Mouse (Mus musculus) heart, embryonic 12.5 days (tissue): Measurements from ENCODE around the gene Pdpn. TPM values are rescaled to one million over a fixed set of nuclear protein-coding genes. Genes with fewer than 3 reads are reported as not detected.

Experiments used
- ATAC-seq: fragments of 200-750 bp; cut with Nextera tagmentation; 2 replicates; pipeline ENCODE4 v1.8.0; 2017; ENCODE audit warnings: moderate TSS enrichment, moderate library complexity; ENCODE audit not compliant: insufficient number of reproducible peaks, low FRiP score
- H3K27ac ChIP-seq: fragments of 300-500 bp; sonication (generic); 2 replicates; pipeline ENCODE4 v1.5.1; 2016; ENCODE audit warnings: mild to moderate bottlenecking, moderate library complexity; ENCODE audit not compliant: poor library complexity, severe bottlenecking
- H3K27me3 ChIP-seq: fragments of 300-500 bp; sonication (generic); replicated peaks from 2 replicates; pipeline ENCODE4 v1.6.1; 2016; ENCODE audit warnings: mild to moderate bottlenecking, moderate library complexity
- H3K36me3 ChIP-seq: fragments of 300-500 bp; sonication (generic); 2 replicates; pipeline ENCODE4 v1.6.1; 2016; ENCODE audit warnings: mild to moderate bottlenecking, moderate library complexity
- H3K4me1 ChIP-seq: fragments of 300-500 bp; sonication (generic); replicated peaks from 2 replicates; pipeline ENCODE4 v1.6.1; 2016; ENCODE audit warnings: mild to moderate bottlenecking
- H3K4me2 ChIP-seq: fragments of 300-500 bp; sonication (generic); 2 replicates; pipeline ENCODE4 v1.6.1; 2016; ENCODE audit warnings: mild to moderate bottlenecking, moderate library complexity
- H3K4me3 ChIP-seq: fragments of 300-500 bp; sonication (generic); 2 replicates; pipeline ENCODE4 v1.5.1; 2016; ENCODE audit warnings: mild to moderate bottlenecking
- H3K9ac ChIP-seq: fragments of 300-500 bp; sonication (generic); 2 replicates; pipeline ENCODE4 v1.6.1; 2016; ENCODE audit warnings: mild to moderate bottlenecking, moderate library complexity
- H3K9me3 ChIP-seq: fragments of 300-500 bp; sonication (generic); replicated peaks from 2 replicates; pipeline ENCODE4 v1.6.1; 2016; ENCODE audit warnings: mild to moderate bottlenecking, moderate library complexity
- WGBS: fragments of 180-500 bp; shearing (Covaris S2); methylation state at CpG from one replicate; pipeline ENCODE4 v1.1.7; 2016; 5-methylcytosine and 5-hydroxymethylcytosine counted together
- polyA plus RNA-seq: library from polyadenylated mRNA; unstranded; fragments of >200 nt; fragmentation: Nextera tagmentation; extraction: Ambion mirVana; gene quantifications from 2 replicates; pipeline ENCODE4 v1.2.1, GENCODE M21; 2016

Pdpn gene
- polyA plus RNA-seq, 1 experiment from 2014 or later: 28.4 TPM

DNA sequence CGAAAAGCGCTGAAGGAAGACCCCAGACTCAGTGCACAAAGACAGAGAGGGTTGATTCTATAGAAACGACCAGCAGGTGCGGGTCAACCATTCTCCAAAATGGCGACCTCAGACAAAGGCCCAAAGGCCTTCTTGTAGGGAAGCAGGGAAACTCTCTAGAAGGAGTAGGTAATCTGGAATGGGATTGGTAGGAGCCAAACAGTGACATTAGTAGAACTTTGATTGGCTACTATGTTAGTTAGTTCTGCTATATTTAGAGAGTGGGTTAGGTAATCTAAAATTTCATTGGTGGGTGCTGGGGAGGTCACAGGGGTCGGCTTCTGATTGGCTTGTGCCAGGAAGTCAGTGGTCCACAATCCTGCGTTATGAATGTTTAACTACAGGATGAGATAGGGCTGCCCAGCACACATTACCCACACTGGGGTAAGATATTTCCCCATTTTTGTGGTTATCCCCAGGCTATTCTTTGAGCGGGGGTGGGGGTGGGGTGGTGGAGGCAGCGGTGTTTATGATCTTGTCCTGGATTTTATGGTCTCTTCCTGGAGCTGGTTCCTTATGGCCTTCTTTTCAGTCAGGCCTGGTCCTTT is 59.7 kb downstream of the Pdpn start:
- Histone ChIP-seq H3K9me3 (no peaks in the 10 kb centered on the region), H3K36me3 (no peaks in the 10 kb centered on the region), H3K4me1 (peaks cover 5% of the 10 kb centered on the region; the same call in 1 of the 2 replicates), H3K27ac (no peak overlapping the region), H3K4me2 (no peak overlapping the region), H3K9ac (no peak overlapping the region), H3K4me3 (no peak overlapping the region), H3K27me3 (no peaks in the 10 kb centered on the region)
- no peak for ATAC-seq
- 82% methylated on average over 9 of the region's 9 CpGs for WGBS

DNA sequence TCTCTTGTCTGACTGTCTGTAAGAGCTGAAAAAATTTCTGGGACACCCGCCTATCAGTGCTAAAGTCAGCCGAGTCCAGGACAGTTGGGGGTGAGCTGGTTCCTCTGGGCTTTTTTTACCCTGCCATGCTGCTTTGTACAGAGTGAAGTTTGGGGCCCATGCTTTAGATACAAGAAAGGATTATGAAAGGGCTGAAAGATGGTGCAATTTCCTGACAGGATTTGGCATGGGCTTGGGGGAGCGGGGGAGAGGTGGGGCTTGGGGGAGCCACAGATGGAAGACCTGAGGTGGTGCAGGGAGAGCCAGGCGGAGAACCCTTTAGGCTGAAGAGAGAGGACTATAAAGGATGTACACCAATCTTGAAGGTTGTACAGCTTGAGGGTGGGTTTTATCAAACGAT is 60.2 kb downstream of the Pdpn start:
- no peaks in the 10 kb centered on the region for H3K36me3 ChIP-seq
- H3K9me3 ChIP-seq: peaks cover 4% of the 10 kb centered on the region; the same call in 1 of the 2 replicates
- H3K27me3 ChIP-seq: no peaks in the 10 kb centered on the region
- no peak overlapping the region for H3K4me2 ChIP-seq
- H3K27ac ChIP-seq: no peak overlapping the region
- peaks cover 5% of the 10 kb centered on the region; the same call in 1 of the 2 replicates for H3K4me1 ChIP-seq
- H3K9ac ChIP-seq: no peak overlapping the region
- whole genome bisulfite sequencing: 86% methylated on average over 5 of the region's 5 CpGs
- H3K4me3 ChIP-seq: no peak overlapping the region
- ATAC-seq: no peak

DNA sequence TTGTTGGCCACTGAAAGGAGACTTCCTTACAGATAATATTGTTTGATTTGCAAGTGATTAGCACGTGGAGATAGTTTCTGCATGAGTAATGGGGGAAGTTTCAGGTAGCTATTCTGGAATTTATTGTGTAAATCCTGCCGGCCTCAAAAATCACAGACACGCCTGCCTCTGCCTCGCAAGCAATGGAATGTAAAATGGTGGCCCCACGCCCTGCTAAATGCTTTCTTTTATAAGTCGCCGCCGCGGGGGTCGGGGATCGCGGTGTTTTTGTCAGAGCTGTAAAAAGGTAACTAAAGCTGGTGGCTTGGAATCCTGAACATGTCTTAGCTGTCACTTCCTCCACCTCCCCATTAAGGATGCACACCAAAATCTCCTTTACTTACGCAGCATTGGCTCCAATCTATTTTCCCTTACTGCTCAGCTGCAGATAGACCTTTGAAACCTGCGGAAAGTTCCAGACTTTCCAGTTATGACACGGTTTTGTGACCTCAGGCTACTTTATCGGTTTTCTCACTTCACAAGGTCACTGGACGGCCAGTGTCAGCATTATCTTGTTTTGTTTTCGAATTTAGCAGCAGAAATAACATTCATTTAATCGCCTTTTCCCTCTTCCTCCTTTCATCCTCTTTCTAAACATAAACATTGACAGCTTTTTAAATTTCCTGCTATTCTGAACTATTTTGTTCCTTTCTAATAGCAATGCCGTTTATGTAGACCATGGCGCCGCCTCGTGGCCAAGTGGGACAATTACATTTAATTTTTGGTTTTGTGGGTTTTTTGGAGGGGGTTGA is 60.9 kb downstream of the Pdpn start:
- H3K4me2 ChIP-seq: peak overlapping the region; percentile 57
- no peaks in the 10 kb centered on the region for H3K27me3 ChIP-seq
- peak overlapping the region; percentile 13; the same call in 1 of the 2 replicates for H3K4me3 ChIP-seq
- H3K4me1 ChIP-seq: peaks cover 5% of the 10 kb centered on the region; the same call in 1 of the 2 replicates
- WGBS: 16% methylated on average over 23 of the region's 23 CpGs
- no peak overlapping the region for H3K9ac ChIP-seq
- no peaks in the 10 kb centered on the region for H3K36me3 ChIP-seq
- H3K27ac ChIP-seq: no peak overlapping the region
- no peak for ATAC-seq
- peaks cover 7% of the 10 kb centered on the region; the same call in 1 of the 2 replicates for H3K9me3 ChIP-seq

DNA sequence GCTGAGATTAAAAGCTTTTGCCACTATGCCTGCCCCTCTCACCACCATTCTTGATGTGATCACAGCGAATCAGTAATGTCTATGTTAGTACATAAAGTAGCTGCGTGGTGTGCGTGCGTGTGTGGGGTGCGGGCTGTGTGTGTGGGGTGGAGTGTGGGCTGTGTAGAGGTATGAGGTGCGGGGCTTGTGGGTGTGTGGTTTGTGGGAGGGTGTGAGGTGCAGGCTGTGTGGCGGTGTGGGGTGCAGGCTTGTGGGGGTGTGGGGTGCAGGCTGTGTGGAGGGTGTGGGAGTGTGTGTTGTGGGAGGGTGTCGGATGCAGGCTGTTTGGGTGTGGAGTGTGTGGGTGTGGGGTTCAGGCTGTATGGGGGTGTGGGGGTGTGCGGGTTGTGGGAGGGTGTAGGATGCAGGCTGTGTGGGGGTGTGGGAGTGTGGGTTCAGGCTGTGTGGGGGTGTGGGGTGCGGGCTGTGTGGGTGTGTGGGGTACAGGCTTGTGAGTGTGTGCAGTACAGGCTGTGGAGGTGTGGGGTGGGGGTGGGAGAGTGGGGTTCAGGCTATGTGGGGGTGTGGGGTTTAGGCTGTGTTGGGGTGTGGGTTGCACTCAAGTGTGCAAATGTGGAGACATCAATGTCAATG is 67.5 kb downstream of the Pdpn start:
- H3K27ac ChIP-seq: no peak overlapping the region
- no peaks in the 10 kb centered on the region for H3K27me3 ChIP-seq
- 82% methylated on average over 10 of the region's 10 CpGs for WGBS
- no peak overlapping the region for H3K4me3 ChIP-seq
- H3K9me3 ChIP-seq: peaks cover 7% of the 10 kb centered on the region; the same call in 1 of the 2 replicates
- peaks cover 8% of the 10 kb centered on the region for H3K4me1 ChIP-seq
- ATAC-seq: 0 out of 2 replicates have a peak, but pooled peaks have one; percentile 39
- H3K9ac ChIP-seq: no peak overlapping the region
- H3K4me2 ChIP-seq: no peak overlapping the region
- no peaks in the 10 kb centered on the region for H3K36me3 ChIP-seq

DNA sequence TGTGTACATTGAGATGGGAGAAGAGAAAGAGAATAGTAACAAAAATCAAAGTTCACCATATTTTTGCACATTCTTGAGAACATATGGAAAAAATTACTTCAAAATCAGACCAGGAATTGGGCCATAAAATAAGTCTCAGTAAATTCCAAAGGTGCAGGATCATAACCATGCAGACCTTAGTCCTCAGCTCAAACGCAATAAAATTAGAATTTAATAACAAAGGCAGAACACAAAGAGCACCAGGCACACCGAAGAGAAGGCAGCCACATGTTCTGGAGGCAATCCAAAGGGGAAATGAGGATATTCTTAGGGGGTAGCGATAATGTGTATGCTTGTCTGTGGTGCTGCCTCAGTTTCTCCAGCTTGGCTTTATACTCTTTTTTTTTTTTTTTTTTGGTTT is 68.3 kb downstream of the Pdpn start:
- no peak for ATAC-seq
- WGBS: 73% methylated on average over 3 of the region's 3 CpGs

DNA sequence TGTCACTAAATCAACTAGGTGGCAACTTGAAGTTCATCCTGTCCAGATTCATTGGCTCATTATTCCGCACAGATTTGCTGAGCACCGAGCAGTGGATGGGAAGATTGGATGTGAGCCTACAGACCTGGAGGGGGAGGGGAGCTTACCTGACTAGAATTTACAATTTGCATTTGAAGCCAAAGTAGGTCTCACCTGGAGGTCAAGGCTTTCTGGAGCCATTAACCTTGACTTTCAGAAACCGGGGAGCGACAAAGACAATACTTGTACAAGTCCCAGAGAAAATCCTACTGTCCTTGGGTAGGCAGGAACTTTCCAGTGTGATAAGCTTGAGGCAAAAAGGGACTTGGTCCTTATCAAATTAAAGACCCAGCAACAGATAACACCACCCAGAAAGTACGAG is 71.4 kb downstream of the Pdpn start:
- Histone ChIP-seq H3K4me3 (no peak overlapping the region), H3K9ac (no peak overlapping the region), H3K36me3 (no peaks in the 10 kb centered on the region), H3K4me1 (peaks cover 13% of the 10 kb centered on the region), H3K27ac (no peak overlapping the region), H3K9me3 (no peaks in the 10 kb centered on the region), H3K4me2 (no peak overlapping the region), H3K27me3 (no peaks in the 10 kb centered on the region)
- no peak for ATAC-seq
- 43% methylated on average over 5 of the region's 5 CpGs for WGBS

More for the DNA sequence above, 68.3 kb downstream of the Pdpn start:
- no peak overlapping the region for H3K4me2 ChIP-seq
- no peak overlapping the region for H3K4me3 ChIP-seq
- peaks cover 7% of the 10 kb centered on the region; the same call in 1 of the 2 replicates for H3K9me3 ChIP-seq
- peaks cover 8% of the 10 kb centered on the region for H3K4me1 ChIP-seq
- no peaks in the 10 kb centered on the region for H3K36me3 ChIP-seq
- H3K9ac ChIP-seq: no peak overlapping the region
- H3K27me3 ChIP-seq: no peaks in the 10 kb centered on the region
- no peak overlapping the region for H3K27ac ChIP-seq

DNA sequence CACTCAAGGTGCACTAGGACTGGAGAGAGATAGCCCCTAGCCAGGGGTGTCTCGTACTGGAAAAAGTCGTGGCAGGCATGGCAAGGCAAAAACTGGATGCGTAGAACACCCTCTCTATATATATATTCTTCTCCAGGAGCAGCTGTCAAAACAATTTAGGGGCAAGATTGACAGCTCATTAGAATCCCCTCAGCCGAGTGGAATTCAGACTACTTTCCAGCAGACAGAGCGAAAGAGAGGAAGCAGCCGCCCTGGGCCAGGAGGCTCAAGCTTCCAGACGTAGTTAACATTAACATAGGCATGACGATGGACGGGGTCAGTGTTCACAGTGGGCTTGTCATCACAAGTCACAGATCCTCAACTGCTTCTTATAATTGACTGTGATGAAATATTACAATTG is 73.5 kb downstream of the Pdpn start:
- Histone ChIP-seq H3K4me2 (peak overlapping the region; percentile 23; the same call in 1 of the 2 replicates), H3K4me1 (peaks cover 13% of the 10 kb centered on the region), H3K9ac (no peak overlapping the region), H3K36me3 (no peaks in the 10 kb centered on the region), H3K27ac (no peak overlapping the region), H3K4me3 (no peak overlapping the region), H3K9me3 (no peaks in the 10 kb centered on the region), H3K27me3 (no peaks in the 10 kb centered on the region)
- 18% methylated on average over 9 of the region's 9 CpGs for WGBS
- ATAC-seq: no peak

DNA sequence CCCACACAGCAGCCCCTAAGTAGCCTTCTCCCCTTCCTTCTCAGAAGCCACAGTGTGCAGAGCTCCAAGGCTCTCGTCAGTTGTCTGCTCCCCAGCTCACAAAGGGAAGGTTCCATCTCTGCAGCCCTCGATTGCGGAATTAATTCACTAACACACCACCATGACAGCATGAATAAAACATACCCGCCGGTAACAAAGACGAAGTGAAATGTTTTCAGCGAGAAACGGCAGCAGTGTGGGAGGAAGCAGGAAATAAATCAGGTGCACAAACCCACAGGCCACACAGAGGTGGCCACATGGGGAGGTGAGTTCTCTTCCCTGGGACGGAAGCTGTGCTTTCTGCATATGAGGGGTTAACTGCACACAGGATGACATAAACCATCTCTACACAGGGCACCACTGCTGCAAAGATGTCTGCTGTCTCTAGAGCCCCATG is 80.0 kb downstream of the Pdpn start:
- Histone ChIP-seq H3K9ac (no peak overlapping the region), H3K9me3 (no peaks in the 10 kb centered on the region), H3K27ac (no peak overlapping the region), H3K27me3 (0 out of 2 replicates have a peak, but pooled peaks cover 6% of the 10 kb centered on the region), H3K4me3 (no peak overlapping the region), H3K4me1 (no peaks in the 10 kb centered on the region), H3K4me2 (no peak overlapping the region), H3K36me3 (no peaks in the 10 kb centered on the region)
- ATAC-seq: no peak
- 69% methylated on average over 9 of the region's 9 CpGs for WGBS

DNA sequence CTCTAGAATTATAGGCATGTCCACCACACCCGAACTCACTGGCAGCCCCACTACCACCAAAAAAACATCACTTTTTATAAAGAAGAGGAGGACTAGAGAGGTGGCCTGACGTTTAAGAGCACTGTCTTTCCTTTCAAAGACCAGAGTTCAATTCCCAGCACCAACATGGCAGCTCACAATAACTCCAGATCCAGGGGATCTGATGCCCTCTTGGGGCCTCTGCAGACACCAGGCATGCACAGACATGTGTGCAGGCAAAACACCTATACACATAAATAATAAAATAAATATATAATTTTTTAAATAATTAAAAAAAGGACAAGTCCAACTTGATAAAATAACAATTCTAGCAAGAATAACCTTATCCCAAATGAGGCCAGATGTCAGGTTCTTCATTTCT is 80.5 kb downstream of the Pdpn start:
- Histone ChIP-seq H3K4me2 (no peak overlapping the region), H3K27me3 (0 out of 2 replicates have a peak, but pooled peaks cover 6% of the 10 kb centered on the region), H3K9ac (no peak overlapping the region), H3K4me3 (no peak overlapping the region), H3K27ac (no peak overlapping the region), H3K4me1 (no peaks in the 10 kb centered on the region), H3K36me3 (no peaks in the 10 kb centered on the region), H3K9me3 (no peaks in the 10 kb centered on the region)
- no peak for ATAC-seq
- WGBS: 67% methylated on average over 2 of the region's 2 CpGs
